In genomic region chr5:139932595-139933271, GRCm38 (mm10) we compare ENCODE assay signal across 8 mouse cellular contexts. TPM values are rescaled to one million over a fixed set of nuclear protein-coding genes. Genes with fewer than 3 reads are reported as not detected.
DNase-seq lines count a peak whose midpoint lies in the region; ATAC-seq and TF ChIP-seq lines count a peak whose summit lies in the region.

No protein-coding gene starts in this region.

- no peak for TF ChIP-seq POLR2A in brain, embryonic 14.5 days (IDR thresholded peaks at IDR 0.05; ENCODE audit: borderline replicate concordance, extremely low read depth, insufficient read depth, insufficient read length, poor library complexity, severe bottlenecking)

- H3K36me3 ChIP-seq in heart, embryonic 13.5 days, result no peaks in the 10 kb centered on the region
- H3K36me3 ChIP-seq in kidney, embryonic 16.5 days (ENCODE audit: insufficient read depth, low read length), result no peaks in the 10 kb centered on the region

- no peak for DNase-seq in heart, adult 9 months (ENCODE audit: low spot score in 2 of 2)
- peak; percentile 95 for DNase-seq in brain, embryonic 14.5 days (ENCODE audit: low read depth)
- DNase-seq in frontal cortex, postnatal 25 days (ENCODE audit: low spot score in 2 of 2), result peak; percentile 47 to 69
- peak; percentile 69 to 80 for DNase-seq in lung, adult 18-20 months
- DNase-seq in ovary, postnatal 36 days (ENCODE audit: low spot score), result peak; percentile 65
- no peak for DNase-seq in cerebellum, adult 9-10 months

- H3K4me3 ChIP-seq in heart, embryonic 13.5 days, result no peak overlapping the region
- no peak overlapping the region for H3K4me3 ChIP-seq in kidney, embryonic 16.5 days (ENCODE audit: low read length)

- 0 out of 2 replicates have a peak overlapping the region, but pooled peaks have one; percentile 8 for H3K9ac ChIP-seq in heart, embryonic 13.5 days
- no peak overlapping the region for H3K9ac ChIP-seq in kidney, embryonic 16.5 days (replicated peaks; ENCODE audit: low read length)

- H3K9me3 ChIP-seq in heart, embryonic 13.5 days, result no peaks in the 10 kb centered on the region
- H3K9me3 ChIP-seq in kidney, embryonic 16.5 days (ENCODE audit: low read length), result no peaks in the 10 kb centered on the region

- 33% methylated on average over 13 of the region's 13 CpGs for WGBS in heart, embryonic 13.5 days
- 24% methylated on average over 13 of the region's 13 CpGs for WGBS in kidney, embryonic 16.5 days

- peaks cover 29% of the 10 kb centered on the region for H3K4me1 ChIP-seq in heart, embryonic 13.5 days
- peaks cover 35% of the 10 kb centered on the region for H3K4me1 ChIP-seq in kidney, embryonic 16.5 days (ENCODE audit: insufficient read depth, low read length)

- no peak for TF ChIP-seq CTCF in brain, embryonic 14.5 days (IDR thresholded peaks at IDR 0.05; ENCODE audit: borderline replicate concordance, extremely low read depth, insufficient read depth, insufficient read length)

- no peak for ATAC-seq in heart, embryonic 13.5 days (ENCODE audit: extremely low read depth, insufficient number of reproducible peaks, low FRiP score, low TSS enrichment)
- peak; percentile 41 for ATAC-seq in kidney, embryonic 16.5 days (ENCODE audit: low FRiP score, low TSS enrichment)

- no peak overlapping the region for H3K27ac ChIP-seq in heart, embryonic 13.5 days (replicated peaks)
- peak overlapping the region; percentile 76 for H3K27ac ChIP-seq in kidney, embryonic 16.5 days (ENCODE audit: low read length)

- 0 out of 2 replicates have a peak overlapping the region, but pooled peaks have one; percentile 3 for H3K4me2 ChIP-seq in heart, embryonic 13.5 days
- no peak overlapping the region for H3K4me2 ChIP-seq in kidney, embryonic 16.5 days (replicated peaks; ENCODE audit: low read depth, low read length)

- peaks cover 69% of the 10 kb centered on the region for H3K27me3 ChIP-seq in heart, embryonic 13.5 days (replicated peaks)
- no peaks in the 10 kb centered on the region; the same call in 1 of the 2 replicates for H3K27me3 ChIP-seq in kidney, embryonic 16.5 days (ENCODE audit: insufficient read depth, low read length)

RNA-seq across cellular contexts. Expression of gene Elfn1, which starts 25.0 kb away (rescaled TPM):
- polyA plus RNA-seq in heart, embryonic 13.5 days (2015; fragmentation: Nextera tagmentation; extraction: Ambion mirVana), result 0.05 TPM in 2 replicates
- 9.7 and 14.6 TPM in 2 replicates for polyA plus RNA-seq in brain, embryonic 14.5 days (2012; rRNA removed)
- polyA plus RNA-seq in kidney, embryonic 16.5 days (2015; fragmentation: Nextera tagmentation; extraction: Ambion mirVana), result 0.24 and 0.37 TPM in 2 replicates

Comparison
In these comparisons a context has a peak if more than half of its experiments do, and no peak if none do; other contexts are left out.
1. DNase-seq: peak in brain, embryonic 14.5 days (single experiment), frontal cortex, postnatal 25 days (2 of 2), lung, adult 18-20 months (2 of 2) and ovary, postnatal 36 days (single experiment); none in heart, adult 9 months (0 of 2) and cerebellum, adult 9-10 months (single experiment).